Mouse (Mus musculus): ENCODE measurements around the gene Cxcl17. TPM values are rescaled to one million over a fixed set of nuclear protein-coding genes. Genes with fewer than 3 reads are reported as not detected.
"Not testable (repeated sequence)": the region's sequence is repeated elsewhere in the genome, so short reads cannot be mapped to it uniquely, and the experiment has no call there.

Gene Cxcl17
- polyA plus RNA-seq, 1 experiment from 2014 or later: 0.39 TPM

DNA sequence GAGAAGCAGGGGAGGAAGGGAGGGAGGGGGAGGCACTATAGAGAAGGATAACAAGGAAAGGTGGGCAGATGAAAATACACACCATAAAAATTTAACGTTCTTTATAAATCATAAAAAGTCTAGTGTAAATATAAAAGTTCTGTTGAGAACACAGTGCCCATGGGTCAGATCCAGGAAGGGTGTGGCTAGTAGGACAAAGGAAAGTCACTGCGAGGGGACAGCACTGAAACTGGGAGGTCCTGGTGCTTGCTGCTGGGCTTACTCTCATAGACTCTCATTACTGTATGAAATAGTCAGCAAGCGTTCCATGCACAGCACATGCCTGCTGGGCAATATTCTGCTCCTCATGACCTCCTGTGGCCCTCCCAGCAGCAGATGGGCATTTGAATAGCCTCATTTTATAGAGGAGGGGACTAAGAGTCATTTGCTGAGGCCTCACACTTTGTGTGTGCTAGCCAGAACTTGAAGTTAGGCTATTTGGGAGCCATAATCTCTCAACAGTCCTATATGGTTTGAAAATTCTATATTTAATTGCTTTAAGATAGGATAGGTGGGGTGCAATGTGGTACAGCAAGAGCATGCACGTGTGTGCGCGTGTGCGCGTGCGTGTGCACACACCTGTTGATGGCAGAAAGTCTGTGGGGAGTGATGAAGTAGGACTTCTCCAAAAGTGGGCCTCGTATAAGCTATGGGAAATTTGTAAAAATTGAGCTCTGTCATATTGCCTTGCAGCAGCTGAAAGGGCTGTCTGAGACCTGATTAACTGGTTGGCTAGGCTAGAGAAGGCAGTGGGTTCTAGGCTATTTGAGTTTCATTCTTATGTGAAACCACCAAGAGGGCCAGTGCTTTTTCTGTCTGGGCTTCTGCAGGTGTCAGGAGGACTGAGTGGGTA, 22.2 kb upstream of the Cxcl17 start:
- no peak for ATAC-seq (replicated peaks)
- Histone ChIP-seq H3K9ac (replicated peaks) (no peak overlapping the region), H3K36me3 (no peaks in the 10 kb centered on the region), H3K9me3 (no peaks in the 10 kb centered on the region), H3K27ac (replicated peaks) (no peak overlapping the region), H3K4me2 (replicated peaks) (no peak overlapping the region), H3K4me1 (peaks cover 5% of the 10 kb centered on the region; the same call in 1 of the 2 replicates), H3K4me3 (no peak overlapping the region), H3K27me3 (no peaks in the 10 kb centered on the region)
- 92% methylated on average over 10 of the region's 10 CpGs for WGBS

DNA sequence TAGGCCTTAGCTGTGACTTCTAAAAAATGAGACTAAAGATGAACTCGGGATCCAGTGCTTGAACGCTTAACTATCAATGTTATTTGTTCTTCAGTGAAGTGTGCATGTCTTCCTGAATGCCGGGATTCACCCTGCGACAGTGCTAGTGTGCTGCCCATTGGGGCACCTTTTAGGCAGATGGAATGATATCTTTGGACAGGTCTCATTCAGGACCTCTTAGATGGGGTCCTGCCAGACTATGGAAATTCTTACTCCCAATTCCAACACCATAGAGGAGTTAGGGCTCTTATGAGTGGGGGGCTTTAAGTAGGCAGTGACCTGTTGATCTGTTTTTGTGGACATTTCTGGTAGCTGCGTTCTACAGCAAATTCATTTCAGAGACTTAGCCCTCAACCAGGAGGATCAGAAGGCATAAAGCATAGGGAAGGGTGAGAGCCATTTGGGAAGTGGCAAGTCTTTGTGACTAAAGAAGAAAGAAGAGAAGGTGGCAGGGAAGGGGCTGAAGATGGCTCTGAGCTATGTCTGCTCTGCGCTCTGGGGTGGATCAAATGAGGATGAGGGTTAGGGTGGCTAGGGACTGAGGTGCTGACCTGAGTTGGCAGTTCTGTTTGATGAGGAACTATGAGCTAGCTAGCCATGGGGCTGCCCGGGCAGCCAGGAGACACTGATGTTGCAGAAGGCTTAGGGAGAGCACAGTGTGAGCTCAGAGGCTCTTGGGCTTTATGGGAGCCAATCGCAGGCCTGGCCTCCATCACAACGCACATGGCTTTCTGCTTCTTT, 21.3 kb upstream of the Cxcl17 start:
- ATAC-seq (replicated peaks): no peak
- Histone ChIP-seq H3K27me3 (no peaks in the 10 kb centered on the region), H3K4me2 (replicated peaks) (no peak overlapping the region), H3K36me3 (no peaks in the 10 kb centered on the region), H3K4me1 (peaks cover 5% of the 10 kb centered on the region; the same call in 1 of the 2 replicates), H3K9ac (replicated peaks) (no peak overlapping the region), H3K27ac (replicated peaks) (no peak overlapping the region), H3K9me3 (no peaks in the 10 kb centered on the region), H3K4me3 (no peak overlapping the region)
- WGBS: 93% methylated on average over 9 of the region's 9 CpGs

DNA sequence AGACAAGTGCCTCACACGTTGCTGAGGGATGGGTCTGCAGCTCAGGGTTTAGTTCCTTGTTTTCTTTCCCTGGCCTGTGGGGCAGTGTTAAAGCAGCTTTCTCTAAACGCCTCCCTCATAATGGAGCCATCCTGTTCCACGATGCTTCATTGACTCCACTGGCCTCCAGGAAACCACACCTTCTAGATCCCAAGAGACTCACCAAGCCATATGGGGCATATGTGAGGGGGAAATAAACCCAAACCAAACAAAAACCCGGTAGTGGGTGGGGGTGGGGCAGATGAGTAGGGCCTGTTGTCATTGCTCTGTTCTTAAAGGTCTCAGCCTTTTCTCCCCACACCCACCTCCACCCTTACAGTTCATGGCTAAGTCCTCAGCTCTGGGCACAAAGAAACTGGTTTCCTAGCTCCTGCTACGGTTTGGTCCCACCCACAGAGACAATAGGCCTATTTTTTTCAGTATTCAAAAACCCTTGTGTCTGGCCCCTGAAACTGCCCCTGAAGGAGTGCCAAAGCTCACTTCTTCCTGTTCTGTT, 20.4 kb upstream of the Cxcl17 start:
- Histone ChIP-seq H3K4me3 (no peak overlapping the region), H3K27ac (replicated peaks) (no peak overlapping the region), H3K4me2 (replicated peaks) (no peak overlapping the region), H3K36me3 (no peaks in the 10 kb centered on the region), H3K9ac (replicated peaks) (no peak overlapping the region), H3K9me3 (no peaks in the 10 kb centered on the region), H3K27me3 (no peaks in the 10 kb centered on the region), H3K4me1 (peaks cover 5% of the 10 kb centered on the region; the same call in 1 of the 2 replicates)
- no peak for ATAC-seq (replicated peaks)
- 12% methylated on average over 5 of the region's 5 CpGs for WGBS

DNA sequence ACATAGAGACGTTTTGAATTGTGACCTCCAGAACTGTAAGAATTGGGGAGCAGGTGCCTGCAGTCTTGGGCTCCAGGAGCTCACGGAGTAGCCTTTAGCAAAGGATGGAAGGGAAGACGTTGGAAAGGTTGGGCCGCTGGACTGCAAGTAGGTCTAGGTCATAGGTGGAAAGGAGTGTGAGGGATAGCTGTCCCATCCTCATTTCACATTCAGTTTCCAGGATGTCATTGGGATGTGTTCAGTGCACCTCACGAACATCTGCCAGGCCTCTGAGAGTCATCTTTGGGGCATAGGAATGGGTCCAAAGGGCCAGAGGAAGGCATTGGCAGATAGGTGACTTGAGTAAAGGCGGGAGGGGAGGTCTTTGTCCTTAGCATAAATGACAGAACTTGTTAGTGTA, 19.7 kb upstream of the Cxcl17 start:
- peaks cover 5% of the 10 kb centered on the region; the same call in 1 of the 2 replicates for H3K4me1 ChIP-seq
- no peaks in the 10 kb centered on the region for H3K36me3 ChIP-seq
- no peak overlapping the region for H3K4me3 ChIP-seq
- H3K9me3 ChIP-seq: no peaks in the 10 kb centered on the region
- 91% methylated on average over 6 of the region's 6 CpGs for WGBS
- ATAC-seq (replicated peaks): no peak
- no peak overlapping the region for H3K27ac ChIP-seq (replicated peaks)
- H3K27me3 ChIP-seq: no peaks in the 10 kb centered on the region
- H3K4me2 ChIP-seq (replicated peaks): no peak overlapping the region
- no peak overlapping the region for H3K9ac ChIP-seq (replicated peaks)

DNA sequence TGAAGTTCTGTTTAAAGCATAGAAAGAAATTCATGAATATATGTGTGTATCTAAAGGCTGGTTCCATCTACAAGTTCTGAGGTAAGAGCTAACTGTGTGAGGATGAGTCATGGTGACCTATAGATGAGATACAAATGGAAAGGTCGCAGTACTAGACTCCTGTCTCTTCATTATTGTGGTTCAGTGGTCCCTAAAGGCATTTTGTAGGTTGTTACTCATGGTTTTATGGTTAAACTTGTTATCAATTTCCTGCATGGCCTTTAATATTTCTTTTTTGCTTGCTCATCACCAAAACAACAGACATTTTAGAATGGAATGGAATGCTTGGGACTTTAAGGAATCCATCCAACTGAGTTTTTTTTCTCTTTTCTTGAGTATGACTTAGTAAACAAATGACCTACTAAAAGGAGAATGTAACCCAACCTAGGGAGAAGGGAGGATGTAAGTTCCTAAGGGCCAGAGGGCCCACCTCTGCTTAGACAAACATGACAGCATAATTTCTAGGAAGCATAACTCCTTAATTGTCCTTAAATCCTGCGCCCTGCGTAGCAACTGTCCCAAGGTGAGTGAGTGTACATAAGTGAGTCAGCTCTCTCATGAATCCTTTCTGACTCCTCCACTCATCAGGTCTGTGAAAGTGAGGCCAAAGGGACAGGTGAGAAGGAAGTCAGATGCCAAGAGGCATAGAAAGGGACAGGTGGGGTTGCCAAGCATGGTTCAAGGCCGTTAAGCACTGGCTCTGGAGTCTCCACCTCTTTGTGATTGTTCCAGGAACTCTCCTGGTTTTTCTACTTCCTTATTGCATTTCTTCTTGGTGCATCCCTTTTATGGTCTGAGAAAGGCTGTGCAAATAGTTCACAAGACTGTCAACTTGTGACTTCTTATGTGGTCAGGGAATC, 17.4 kb upstream of the Cxcl17 start:
- no peaks in the 10 kb centered on the region for H3K9me3 ChIP-seq
- no peak for ATAC-seq (replicated peaks)
- WGBS: 90% methylated on average over 4 of the region's 4 CpGs

DNA sequence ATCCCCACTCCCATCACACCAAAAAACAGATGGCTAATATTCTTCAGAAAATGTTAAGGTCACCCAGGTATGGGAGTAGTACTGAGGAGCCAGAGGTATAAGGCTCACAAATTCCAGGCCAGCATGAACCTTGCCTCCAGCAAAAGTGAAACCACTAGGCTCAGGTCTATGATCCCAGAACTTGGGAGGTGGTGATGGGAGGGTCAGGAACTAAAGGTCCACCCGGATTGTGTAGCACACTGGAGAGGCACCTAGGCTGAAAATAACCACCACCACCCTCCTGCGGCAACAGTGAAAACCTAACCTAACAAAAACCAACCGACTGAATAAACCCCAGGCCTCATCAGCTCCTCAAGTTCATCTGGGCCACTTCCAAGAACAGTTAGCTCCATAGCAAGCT, 15.6 kb upstream of the Cxcl17 start:
- Histone ChIP-seq H3K27me3 (no peaks in the 10 kb centered on the region), H3K4me1 (peaks cover 5% of the 10 kb centered on the region; the same call in 1 of the 2 replicates), H3K27ac (replicated peaks) (no peak overlapping the region), H3K4me2 (replicated peaks) (no peak overlapping the region), H3K9ac (replicated peaks) (no peak overlapping the region), H3K9me3 (no peaks in the 10 kb centered on the region), H3K4me3 (no peak overlapping the region), H3K36me3 (no peaks in the 10 kb centered on the region)
- no peak for ATAC-seq (replicated peaks)
- 92% methylated on average over 3 of the region's 3 CpGs for WGBS

More for the DNA sequence above, 17.4 kb upstream of the Cxcl17 start:
- Histone ChIP-seq H3K36me3 (no peaks in the 10 kb centered on the region), H3K27ac (replicated peaks) (no peak overlapping the region), H3K4me1 (peaks cover 5% of the 10 kb centered on the region; the same call in 1 of the 2 replicates), H3K4me3 (no peak overlapping the region), H3K9ac (replicated peaks) (no peak overlapping the region), H3K4me2 (replicated peaks) (no peak overlapping the region), H3K27me3 (no peaks in the 10 kb centered on the region)

DNA sequence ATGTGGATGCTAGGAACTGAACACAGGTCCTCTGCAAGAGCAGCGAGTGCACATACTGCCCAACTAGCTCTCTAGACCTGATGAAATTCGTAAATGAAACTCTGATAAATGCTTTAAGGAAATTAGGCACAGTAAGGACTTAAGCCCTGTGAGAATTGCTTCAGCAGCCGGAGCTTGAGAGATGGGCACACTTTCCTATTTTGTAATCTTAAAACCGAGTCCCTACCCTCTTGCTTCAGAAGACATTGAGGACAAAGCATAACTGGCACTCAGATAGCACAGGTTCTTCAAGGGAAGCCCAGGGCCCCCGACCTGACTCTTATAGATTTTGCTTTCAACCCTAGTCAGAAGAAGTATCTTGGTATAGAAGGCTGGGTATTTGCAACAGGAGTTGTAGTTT, 14.5 kb upstream of the Cxcl17 start:
- no peak for ATAC-seq (replicated peaks)
- Histone ChIP-seq H3K9me3 (no peaks in the 10 kb centered on the region), H3K36me3 (no peaks in the 10 kb centered on the region), H3K4me3 (no peak overlapping the region), H3K27me3 (no peaks in the 10 kb centered on the region), H3K4me1 (no peaks in the 10 kb centered on the region), H3K9ac (replicated peaks) (no peak overlapping the region), H3K27ac (replicated peaks) (no peak overlapping the region), H3K4me2 (replicated peaks) (no peak overlapping the region)
- 84% methylated on average over 5 of the region's 5 CpGs for WGBS

DNA sequence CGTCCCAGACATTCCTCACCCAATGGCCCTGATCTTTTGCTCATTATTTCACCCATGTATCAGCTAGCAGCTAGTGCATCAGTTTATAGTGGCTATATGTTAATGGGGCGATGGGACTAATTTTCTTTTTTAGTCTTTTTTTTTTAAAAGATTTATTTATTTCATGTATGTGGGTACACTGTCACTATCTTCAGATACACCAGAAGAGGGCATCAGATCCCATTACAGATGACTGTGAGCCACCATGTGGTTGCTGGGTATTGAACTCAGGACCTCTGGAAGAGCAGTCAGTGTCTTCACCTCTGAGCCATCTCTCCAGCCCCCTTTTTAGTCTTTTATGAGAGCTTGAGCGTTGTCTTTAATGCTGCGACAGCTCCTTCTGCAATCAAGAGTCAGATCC, 13.7 kb upstream of the Cxcl17 start:
- not testable (repeated sequence) for H3K4me1 ChIP-seq; H3K27ac ChIP-seq (replicated peaks); H3K9me3 ChIP-seq; H3K27me3 ChIP-seq; H3K9ac ChIP-seq (replicated peaks); H3K36me3 ChIP-seq; H3K4me3 ChIP-seq; H3K4me2 ChIP-seq (replicated peaks); ATAC-seq (replicated peaks)
- 90% methylated on average over 4 of the region's 4 CpGs for WGBS

DNA sequence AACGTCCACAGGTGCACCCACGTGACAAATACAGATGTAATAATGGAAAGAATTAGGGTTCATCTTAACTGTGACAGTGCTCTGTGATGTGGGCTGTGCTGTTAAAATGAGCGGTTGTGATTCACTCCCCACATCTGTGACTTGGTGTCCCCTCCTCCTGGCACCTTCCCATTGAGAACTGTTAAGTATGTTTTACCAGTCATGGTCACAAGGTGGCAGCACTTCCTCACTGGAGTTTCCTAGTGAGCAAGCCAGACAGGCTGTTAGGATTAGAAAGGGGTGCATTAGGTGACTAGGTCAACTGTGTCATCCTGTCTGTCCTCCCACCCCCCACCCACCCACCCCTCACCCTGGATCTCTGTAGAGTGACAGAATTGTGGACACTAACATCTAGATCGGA, 11.7 kb upstream of the Cxcl17 start:
- H3K9ac ChIP-seq (replicated peaks): no peak overlapping the region
- no peaks in the 10 kb centered on the region for H3K4me1 ChIP-seq
- no peaks in the 10 kb centered on the region for H3K36me3 ChIP-seq
- H3K4me3 ChIP-seq: no peak overlapping the region
- 34% methylated on average over 4 of the region's 4 CpGs for WGBS
- no peaks in the 10 kb centered on the region for H3K27me3 ChIP-seq
- H3K27ac ChIP-seq (replicated peaks): no peak overlapping the region
- no peaks in the 10 kb centered on the region for H3K9me3 ChIP-seq
- no peak overlapping the region for H3K4me2 ChIP-seq (replicated peaks)
- ATAC-seq (replicated peaks): peak; percentile 66

DNA sequence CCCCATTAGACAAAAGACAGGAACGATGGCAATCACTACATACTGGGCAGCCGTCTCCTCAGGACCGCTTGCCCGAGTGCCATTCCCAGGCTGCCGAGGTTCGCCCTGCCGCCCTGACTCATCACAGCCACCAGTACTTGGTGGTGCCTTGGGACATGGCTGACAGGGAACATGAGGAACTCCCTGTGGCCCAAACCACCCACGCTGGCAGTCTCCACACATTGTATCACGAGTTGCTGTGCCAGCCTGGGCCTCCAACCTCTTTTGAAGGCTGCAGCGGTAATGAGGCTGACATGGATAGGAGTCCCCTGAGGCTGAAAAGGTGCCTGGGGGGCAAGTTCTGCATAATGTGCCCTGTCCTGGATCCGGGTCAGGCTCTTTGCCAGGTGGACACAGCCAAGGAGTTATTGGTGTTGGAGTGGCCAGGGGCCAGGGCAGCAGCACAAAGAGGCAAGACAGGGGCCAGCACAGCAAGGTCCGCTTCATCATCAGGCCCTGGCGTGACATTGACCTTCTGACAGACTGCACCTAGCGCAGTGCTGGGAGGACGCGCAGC, 9.7 kb upstream of the Cxcl17 start:
- Histone ChIP-seq H3K27me3 (no peaks in the 10 kb centered on the region), H3K4me2 (replicated peaks) (no peak overlapping the region), H3K4me1 (no peaks in the 10 kb centered on the region), H3K9ac (replicated peaks) (no peak overlapping the region), H3K27ac (replicated peaks) (no peak overlapping the region), H3K4me3 (no peak overlapping the region), H3K9me3 (no peaks in the 10 kb centered on the region), H3K36me3 (no peaks in the 10 kb centered on the region)
- no peak for ATAC-seq (replicated peaks)
- WGBS: 69% methylated on average over 16 of the region's 16 CpGs

DNA sequence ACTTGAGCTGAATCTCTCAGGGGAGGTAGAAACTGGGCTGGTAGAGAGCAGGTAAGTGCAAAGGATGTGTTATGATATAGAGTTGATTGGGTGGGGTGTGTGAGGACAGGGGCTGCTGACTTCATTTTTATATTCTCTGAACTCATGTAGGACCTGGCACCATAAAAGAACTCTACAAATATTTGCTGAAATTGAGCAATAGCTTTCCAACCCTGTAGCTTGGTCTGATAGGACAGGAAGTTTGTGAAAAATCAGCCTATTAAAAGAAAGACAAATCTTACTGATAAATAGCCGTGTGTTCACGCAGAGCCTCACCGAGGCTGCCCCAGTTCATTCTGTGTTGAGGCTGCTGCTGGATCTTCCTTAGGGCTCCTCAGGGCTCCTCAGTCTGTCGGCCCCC, 7.3 kb upstream of the Cxcl17 start:
- Histone ChIP-seq H3K27ac (replicated peaks) (no peak overlapping the region), H3K4me1 (no peaks in the 10 kb centered on the region), H3K9me3 (no peaks in the 10 kb centered on the region), H3K36me3 (no peaks in the 10 kb centered on the region), H3K4me3 (no peak overlapping the region), H3K27me3 (no peaks in the 10 kb centered on the region), H3K9ac (replicated peaks) (no peak overlapping the region), H3K4me2 (replicated peaks) (no peak overlapping the region)
- no peak for ATAC-seq (replicated peaks)
- 87% methylated on average over 4 of the region's 4 CpGs for WGBS

All from forebrain, embryonic 15.5 days (tissue).